Mouse (Mus musculus) natural killer cell, adult 2 months (primary cell): Measurements from ENCODE around the gene Arntl.

Experiments
- DNase-seq, 2 experiments: peaks; one replicate each; pipeline ENCODE4 v3.0.0; 2022; ENCODE audit warnings: low spot score in 2 of 2

The Arntl gene

GRCm38 (mm10) chr7:113208388-113208753 lies 1.1 kb downstream of the Arntl start:
- DNase-seq, result no peak

GRCm38 (mm10) chr7:113210441-113210840 lies 3.2 kb downstream of the Arntl start:
- DNase-seq, result peak in 1 of 2 experiments; percentile 8

- DNase-seq, result no peak
Measured at GRCm38 (mm10) chr7:113214245-113215169, 7.2 kb downstream of the Arntl start.

- DNase-seq, result no peak
Measured at GRCm38 (mm10) chr7:113216152-113216551, 8.9 kb downstream of the Arntl start.

GRCm38 (mm10) chr7:113219416-113219815 lies 12.2 kb downstream of the Arntl start:
- DNase-seq, result no peak

GRCm38 (mm10) chr7:113219864-113220263 lies 12.6 kb downstream of the Arntl start:
- DNase-seq, result no peak

- no peak for DNase-seq
Measured at GRCm38 (mm10) chr7:113220691-113221238, 13.5 kb downstream of the Arntl start.

- DNase-seq, result no peak
Measured at GRCm38 (mm10) chr7:113222821-113223220, 15.6 kb downstream of the Arntl start.

- no peak for DNase-seq
Measured at GRCm38 (mm10) chr7:113224620-113225019, 17.4 kb downstream of the Arntl start.

- no peak for DNase-seq
Measured at GRCm38 (mm10) chr7:113228498-113228897, 21.2 kb downstream of the Arntl start.

- DNase-seq, result no peak
Measured at GRCm38 (mm10) chr7:113236135-113236534, 28.9 kb downstream of the Arntl start.

- DNase-seq, result no peak
Measured at GRCm38 (mm10) chr7:113238365-113238764, 31.1 kb downstream of the Arntl start.

- no peak for DNase-seq
Measured at GRCm38 (mm10) chr7:113239448-113240130, 32.3 kb downstream of the Arntl start.

GRCm38 (mm10) chr7:113240438-113240837 lies 33.2 kb downstream of the Arntl start:
- DNase-seq, result no peak

GRCm38 (mm10) chr7:113241901-113242661 lies 34.8 kb downstream of the Arntl start:
- peak in 1 of 2 experiments; percentile 1 for DNase-seq

GRCm38 (mm10) chr7:113242688-113243087 lies 35.4 kb downstream of the Arntl start:
- no peak for DNase-seq

GRCm38 (mm10) chr7:113245144-113245543 lies 37.9 kb downstream of the Arntl start:
- DNase-seq, result no peak

GRCm38 (mm10) chr7:113246512-113246911 lies 39.2 kb downstream of the Arntl start:
- no peak for DNase-seq

- no peak for DNase-seq
Measured at GRCm38 (mm10) chr7:113247167-113247566, 39.9 kb downstream of the Arntl start.

GRCm38 (mm10) chr7:113249134-113249825 lies 42.0 kb downstream of the Arntl start:
- no peak for DNase-seq

- DNase-seq, result peak in 1 of 2 experiments; percentile 21
Measured at GRCm38 (mm10) chr7:113250433-113250991, 43.2 kb downstream of the Arntl start.
